Mouse (Mus musculus) heart, adult 2 months (tissue): ENCODE data around the gene Pex10.

Source experiments
- CTCF ChIP-seq: fragments of 200-600 bp; IDR thresholded peaks from 2 replicates; pipeline ENCODE4 v1.8.1; 2022; ENCODE audit warnings: antibody characterized with exemption, mild to moderate bottlenecking, moderate library complexity
- EP300 ChIP-seq: fragments of 200-500 bp; IDR thresholded peaks from 2 replicates; pipeline ENCODE4 v1.6.1; 2011; ENCODE audit warnings: low read depth, low read length, control low read depth; ENCODE audit not compliant: insufficient read depth
- POLR2A ChIP-seq: fragments of 200-500 bp; IDR thresholded peaks from 2 replicates; pipeline ENCODE4 v1.6.1; 2011; ENCODE audit warnings: mild to moderate bottlenecking, low read depth, low read length, control low read depth; ENCODE audit not compliant: insufficient read depth

DNA sequence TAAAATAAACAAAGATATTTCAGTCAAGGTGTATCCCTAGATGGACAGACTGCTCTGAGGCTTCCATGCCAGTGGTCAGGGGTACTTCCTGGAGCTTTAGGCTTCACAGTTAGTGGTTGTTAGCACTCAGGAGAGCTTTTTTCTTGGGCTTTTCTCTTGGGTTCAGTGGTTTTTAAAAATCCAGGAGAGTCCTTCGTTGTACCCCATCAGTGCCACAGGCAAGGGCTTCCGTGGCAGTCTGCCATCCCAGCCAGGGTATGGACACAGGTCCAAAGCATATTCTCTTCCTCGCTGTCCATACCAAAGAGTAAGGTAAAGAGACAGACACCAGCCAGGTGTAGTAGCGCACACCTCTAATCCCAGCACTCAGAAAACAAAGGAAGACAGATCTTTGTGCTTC, 23.3 kb downstream of the Pex10 start:
- TF ChIP-seq POLR2A (no peak), CTCF (no peak), EP300 (no peak)
